13 mouse cellular contexts compared by ENCODE assay signal in the genomic region with DNA sequence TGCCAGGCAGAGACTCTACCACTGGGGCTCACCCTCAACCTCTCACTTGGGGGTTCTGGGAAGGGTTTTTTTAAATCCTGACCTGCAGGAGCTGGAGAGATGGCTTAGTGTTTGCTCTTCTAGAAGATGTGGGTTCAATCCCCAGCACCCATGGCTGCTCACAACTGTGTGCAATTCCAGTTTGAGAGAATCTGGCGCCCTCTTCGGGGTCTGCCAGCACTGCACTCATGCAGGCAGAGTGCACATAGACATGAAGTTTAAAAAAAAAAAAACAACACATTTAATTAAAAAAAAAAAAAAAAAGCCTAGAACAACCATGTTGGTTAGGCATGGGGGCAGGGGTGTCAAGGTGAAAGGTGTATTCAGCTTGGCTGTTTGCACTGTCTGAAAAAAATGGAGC. TPM values are rescaled to one million over a fixed set of nuclear protein-coding genes. Genes with fewer than 3 reads are reported as not detected.
DNase-seq lines count a peak whose midpoint lies in the region; ATAC-seq and TF ChIP-seq lines count a peak whose summit lies in the region.
"Had no signal": no experiment of that assay in that cellular context is flagged by ENCODE, and none has a peak within 500 bp of the region (broad histone marks: within the 10 kb centered on the region; RNA-seq: fewer than 3 reads in every experiment).

No protein-coding gene starts in this region.

- DNase-seq in liver = peak; percentile 35
- DNase-seq in adrenal gland, postnatal 25 days = no peak
- DNase-seq: cerebellum, adult 8-10 months; gastrocnemius, postnatal 36 days; lung, adult 18-20 months; midbrain, embryonic 14.5 days had no signal

- H3K27ac ChIP-seq in intestine, postnatal 0 days (ENCODE audit: low read depth, low read length) = no peak overlapping the region
- no peak overlapping the region for H3K27ac ChIP-seq in intestine, embryonic 15.5 days
- peak overlapping the region; percentile 55 for H3K27ac ChIP-seq in small intestine, adult 2 months (ENCODE audit: insufficient read depth, low read depth, low read length)

- ATAC-seq in intestine, postnatal 0 days = no peak
- ATAC-seq in intestine, embryonic 15.5 days = no peak
- no peak for ATAC-seq in megakaryocyte, adult 5-6 weeks (ENCODE audit: poor library complexity, severe bottlenecking)
- ATAC-seq: intestine, embryonic 16.5 days had no signal

- H3K4me3 ChIP-seq in intestine, postnatal 0 days (ENCODE audit: low read depth, low read length) = no peak overlapping the region
- no peak overlapping the region for H3K4me3 ChIP-seq in intestine, embryonic 15.5 days (replicated peaks)
- H3K4me3 ChIP-seq in megakaryocyte, embryonic 14.5 days (replicated peaks) = peak overlapping the region; percentile 92
- no peak overlapping the region for H3K4me3 ChIP-seq in small intestine, adult 2 months (ENCODE audit: low read depth, low read length)
- H3K4me3 ChIP-seq: heart, embryonic 12.5 days had no signal

- TF ChIP-seq CTCF in intestine, postnatal 0 days (IDR thresholded peaks at IDR 0.05; ENCODE audit: low read depth) = peak; percentile 32; the same call in 1 of the 2 replicates
- TF ChIP-seq CTCF in small intestine, adult 2 months (IDR thresholded peaks at IDR 0.05; ENCODE audit: extremely low read depth, insufficient read length, insufficient replicate concordance, low read depth, low read length) = no peak

- WGBS in intestine, postnatal 0 days = 94% methylated on average over 2 of the region's 2 CpGs
- 91% methylated on average over 2 of the region's 2 CpGs for WGBS in intestine, embryonic 15.5 days
- 83% methylated on average over 2 of the region's 2 CpGs for WGBS in small intestine, adult 2 months

- H3K9me3 ChIP-seq in intestine, postnatal 0 days (ENCODE audit: control insufficient read depth) = no peaks in the 10 kb centered on the region
- H3K9me3 ChIP-seq in intestine, embryonic 15.5 days = no peaks in the 10 kb centered on the region
- no peaks in the 10 kb centered on the region for H3K9me3 ChIP-seq in megakaryocyte, embryonic 14.5 days
- H3K9me3 ChIP-seq: heart, embryonic 12.5 days had no signal

- TF ChIP-seq POLR2A in small intestine, adult 2 months (IDR thresholded peaks at IDR 0.05; ENCODE audit: low read depth, low read length) = no peak

- H3K36me3 ChIP-seq in intestine, postnatal 0 days (ENCODE audit: control insufficient read depth, insufficient read depth) = peaks cover 50% of the 10 kb centered on the region
- peaks cover 46% of the 10 kb centered on the region for H3K36me3 ChIP-seq in intestine, embryonic 15.5 days
- peaks cover 58% of the 10 kb centered on the region for H3K36me3 ChIP-seq in megakaryocyte, embryonic 14.5 days (replicated peaks; ENCODE audit: low read length)
- peaks cover 45% of the 10 kb centered on the region for H3K36me3 ChIP-seq in small intestine, adult 2 months (ENCODE audit: control insufficient read depth, insufficient read depth, low read length)

- 0 out of 2 replicates have a peak, but pooled peaks cover 6% of the 10 kb centered on the region for H3K4me1 ChIP-seq in intestine, postnatal 0 days (replicated peaks; ENCODE audit: control insufficient read depth, insufficient read depth, low read length)
- peaks cover 20% of the 10 kb centered on the region for H3K4me1 ChIP-seq in intestine, embryonic 15.5 days (replicated peaks)
- H3K4me1 ChIP-seq in megakaryocyte, embryonic 14.5 days = peaks cover 83% of the 10 kb centered on the region
- H3K4me1 ChIP-seq in small intestine, adult 2 months (ENCODE audit: control insufficient read depth, insufficient read depth, insufficient read length, low read length) = peaks cover 13% of the 10 kb centered on the region

- H3K9ac ChIP-seq in intestine, postnatal 0 days (ENCODE audit: low read depth, low read length) = no peak overlapping the region
- H3K9ac ChIP-seq in intestine, embryonic 15.5 days = no peak overlapping the region
- H3K9ac ChIP-seq: heart, embryonic 12.5 days had no signal

- H3K4me2 ChIP-seq in intestine, postnatal 0 days (replicated peaks; ENCODE audit: low read depth) = no peak overlapping the region
- no peak overlapping the region for H3K4me2 ChIP-seq in intestine, embryonic 15.5 days (replicated peaks)
- H3K4me2 ChIP-seq: heart, embryonic 12.5 days had no signal

- H3K27me3 ChIP-seq in intestine, postnatal 0 days (replicated peaks; ENCODE audit: control insufficient read depth, insufficient read depth, low read length) = no peaks in the 10 kb centered on the region
- no peaks in the 10 kb centered on the region for H3K27me3 ChIP-seq in intestine, embryonic 15.5 days (replicated peaks)
- H3K27me3 ChIP-seq in megakaryocyte, embryonic 14.5 days (replicated peaks) = no peaks in the 10 kb centered on the region
- no peaks in the 10 kb centered on the region for H3K27me3 ChIP-seq in small intestine, adult 2 months (ENCODE audit: control insufficient read depth, insufficient read depth, low read length)
- H3K27me3 ChIP-seq: heart, embryonic 12.5 days had no signal

RNA-seq across cellular contexts. Expression of gene Kxd1, which starts 2.6 kb away (rescaled TPM):
- polyA plus RNA-seq in intestine, postnatal 0 days (2015; fragmentation: Nextera tagmentation; extraction: Ambion mirVana) = 46.4 and 52.1 TPM in 2 replicates
- 60.5 and 65.8 TPM in 2 replicates for polyA plus RNA-seq in intestine, embryonic 15.5 days (2015; fragmentation: Nextera tagmentation; extraction: Ambion mirVana)
- 33.5 and 40.2 TPM in 2 replicates for polyA plus RNA-seq in megakaryocyte, embryonic 14.5 days (2012; ENCODE audit: insufficient read depth, low replicate concordance)
- total RNA-seq in megakaryocyte, adult 5-6 weeks (2015) = 88.7 and 114 TPM in 2 replicates
- 71.4 and 80.6 TPM in 2 replicates for total RNA-seq in megakaryocyte, adult 5-6 weeks (2017)
- polyA plus RNA-seq in small intestine, adult 2 months (2012; rRNA removed) = 34.3 and 64.4 TPM in 2 replicates
- 68.9 and 85.4 TPM in 2 replicates for total RNA-seq in adrenal gland, postnatal 25 days (2021)

RNA-seq across cellular contexts. Expression of gene Fkbp8, which starts 2.8 kb away (rescaled TPM):
- polyA plus RNA-seq in intestine, postnatal 0 days (2015; fragmentation: Nextera tagmentation; extraction: Ambion mirVana) = 199 and 203 TPM in 2 replicates
- polyA plus RNA-seq in intestine, embryonic 15.5 days (2015; fragmentation: Nextera tagmentation; extraction: Ambion mirVana) = 277 and 331 TPM in 2 replicates
- 3,667 and 5,102 TPM in 2 replicates for polyA plus RNA-seq in megakaryocyte, embryonic 14.5 days (2012; ENCODE audit: insufficient read depth, low replicate concordance)
- 75.1 and 75.3 TPM in 2 replicates for total RNA-seq in megakaryocyte, adult 5-6 weeks (2015)
- total RNA-seq in megakaryocyte, adult 5-6 weeks (2017) = 146 and 166 TPM in 2 replicates
- 300 and 623 TPM in 2 replicates for polyA plus RNA-seq in small intestine, adult 2 months (2012; rRNA removed)
- 361 and 404 TPM in 2 replicates for total RNA-seq in adrenal gland, postnatal 25 days (2021)

RNA-seq across cellular contexts. Expression of gene Ell, which starts 8.9 kb away (rescaled TPM):
- polyA plus RNA-seq in intestine, postnatal 0 days (2015; fragmentation: Nextera tagmentation; extraction: Ambion mirVana) = 11.8 and 13.0 TPM in 2 replicates
- 15.9 TPM in 2 replicates for polyA plus RNA-seq in intestine, embryonic 15.5 days (2015; fragmentation: Nextera tagmentation; extraction: Ambion mirVana)
- 58.8 and 65.3 TPM in 2 replicates for polyA plus RNA-seq in megakaryocyte, embryonic 14.5 days (2012; ENCODE audit: insufficient read depth, low replicate concordance)
- total RNA-seq in megakaryocyte, adult 5-6 weeks (2015) = 9.3 and 12.5 TPM in 2 replicates
- total RNA-seq in megakaryocyte, adult 5-6 weeks (2017) = 11.1 and 11.9 TPM in 2 replicates
- polyA plus RNA-seq in small intestine, adult 2 months (2012; rRNA removed) = 20.5 and 45.6 TPM in 2 replicates
- total RNA-seq in adrenal gland, postnatal 25 days (2021) = 24.3 and 29.8 TPM in 2 replicates

RNA-seq across cellular contexts. Expression of gene Uba52, which starts 19.7 kb away (rescaled TPM):
- 805 and 863 TPM in 2 replicates for polyA plus RNA-seq in intestine, postnatal 0 days (2015; fragmentation: Nextera tagmentation; extraction: Ambion mirVana)
- polyA plus RNA-seq in intestine, embryonic 15.5 days (2015; fragmentation: Nextera tagmentation; extraction: Ambion mirVana) = 957 and 992 TPM in 2 replicates
- polyA plus RNA-seq in megakaryocyte, embryonic 14.5 days (2012; ENCODE audit: insufficient read depth, low replicate concordance) = 499 and 989 TPM in 2 replicates
- 2,237 and 2,370 TPM in 2 replicates for total RNA-seq in megakaryocyte, adult 5-6 weeks (2015)
- 4,162 and 4,635 TPM in 2 replicates for total RNA-seq in megakaryocyte, adult 5-6 weeks (2017)
- 606 and 770 TPM in 2 replicates for polyA plus RNA-seq in small intestine, adult 2 months (2012; rRNA removed)
- 1,380 and 1,587 TPM in 2 replicates for total RNA-seq in adrenal gland, postnatal 25 days (2021)

RNA-seq across cellular contexts. Expression of gene Rex1bd, which starts 23.8 kb away (rescaled TPM):
- polyA plus RNA-seq in intestine, postnatal 0 days (2015; fragmentation: Nextera tagmentation; extraction: Ambion mirVana) = 145 and 148 TPM in 2 replicates
- polyA plus RNA-seq in intestine, embryonic 15.5 days (2015; fragmentation: Nextera tagmentation; extraction: Ambion mirVana) = 121 and 132 TPM in 2 replicates
- 135 and 319 TPM in 2 replicates for polyA plus RNA-seq in megakaryocyte, embryonic 14.5 days (2012; ENCODE audit: insufficient read depth, low replicate concordance)
- 40.4 and 47.5 TPM in 2 replicates for total RNA-seq in megakaryocyte, adult 5-6 weeks (2015)
- 37.3 and 43.7 TPM in 2 replicates for total RNA-seq in megakaryocyte, adult 5-6 weeks (2017)
- 137 and 244 TPM in 2 replicates for polyA plus RNA-seq in small intestine, adult 2 months (2012; rRNA removed)
- total RNA-seq in adrenal gland, postnatal 25 days (2021) = 141 and 158 TPM in 2 replicates
